ENCODE assay signal across 32 mouse cellular contexts in the genomic region with DNA sequence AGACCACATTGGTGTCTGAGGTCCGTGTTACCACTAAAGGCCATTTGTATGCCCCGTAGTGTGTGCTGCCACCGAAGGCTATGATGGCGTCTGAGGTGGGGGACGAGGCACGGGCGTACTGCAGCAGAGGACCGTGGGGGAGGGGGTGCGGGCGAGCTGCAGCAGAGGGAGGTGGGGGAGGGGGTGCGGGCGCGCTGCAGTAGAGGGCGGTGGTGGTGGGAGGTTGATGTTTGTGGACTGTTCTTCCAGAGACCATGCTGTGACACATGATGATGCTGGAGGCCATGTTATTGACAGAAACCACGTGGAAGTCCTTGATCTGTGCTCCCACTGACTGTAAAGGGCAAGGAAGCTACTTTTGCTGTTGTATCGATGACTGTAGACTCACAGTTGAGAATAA. TPM values are rescaled to one million over a fixed set of nuclear protein-coding genes. Genes with fewer than 3 reads are reported as not detected.
"Had no signal": no experiment of that assay in that cellular context is flagged by ENCODE, and none has a peak within 500 bp of the region (broad histone marks: within the 10 kb centered on the region; RNA-seq: fewer than 3 reads in every experiment).

No protein-coding gene starts in this region.

- H3K4me1 ChIP-seq: heart, embryonic 13.5 days; heart, embryonic 15.5 days; hindbrain, embryonic 12.5 days; intestine, embryonic 15.5 days had no signal

- H3K4me2 ChIP-seq: heart, embryonic 11.5 days; heart, embryonic 13.5 days; heart, embryonic 15.5 days; hindbrain, embryonic 12.5 days; hindbrain, embryonic 14.5 days; intestine, embryonic 15.5 days; limb, embryonic 12.5 days had no signal

- H3K9me3 ChIP-seq: heart, embryonic 13.5 days; heart, embryonic 15.5 days; hindbrain, embryonic 10.5 days; hindbrain, embryonic 12.5 days; intestine, embryonic 15.5 days; limb, embryonic 10.5 days; limb, embryonic 12.5 days had no signal

- H3K27me3 ChIP-seq: heart, embryonic 13.5 days; heart, embryonic 15.5 days; hindbrain, embryonic 12.5 days; intestine, embryonic 15.5 days; limb, embryonic 12.5 days had no signal

- H3K27ac ChIP-seq: gastrocnemius, adult 2 months; heart, embryonic 13.5 days; heart, embryonic 15.5 days; hindbrain, embryonic 10.5 days; hindbrain, embryonic 12.5 days; hindbrain, embryonic 14.5 days; intestine, embryonic 15.5 days; layer of hippocampus, adult 2 months; left cerebral cortex, adult 2 months; limb, embryonic 10.5 days; limb, embryonic 12.5 days had no signal

- DNase-seq: gastrocnemius, adult 2 months; gastrocnemius, postnatal 10 days; gastrocnemius, postnatal 25 days; heart, adult 18-20 months; heart, postnatal 14 days; heart, postnatal 4 days; kidney, adult 18-20 months; kidney, adult 8-10 months; kidney, postnatal 10 days; kidney, postnatal 25 days; kidney, postnatal 4 days had no signal

- H3K4me3 ChIP-seq: gastrocnemius, adult 2 months; heart, embryonic 13.5 days; heart, embryonic 15.5 days; hindbrain, embryonic 10.5 days; hindbrain, embryonic 12.5 days; intestine, embryonic 15.5 days; layer of hippocampus, adult 2 months; left cerebral cortex, adult 2 months; limb, embryonic 10.5 days; limb, embryonic 12.5 days had no signal

- H3K9ac ChIP-seq: heart, embryonic 13.5 days; heart, embryonic 15.5 days; hindbrain, embryonic 12.5 days; hindbrain, embryonic 14.5 days; intestine, embryonic 15.5 days; limb, embryonic 12.5 days had no signal

- ATAC-seq: hindbrain, embryonic 16.5 days; inflammation-experienced regulatory T-cells, adult 6 months; intestine, embryonic 15.5 days; intestine, postnatal 0 days had no signal

RNA-seq across cellular contexts. Expression of a gene that starts 43.1 kb away (rescaled TPM):
- total RNA-seq: gastrocnemius, postnatal 10 days; gastrocnemius, postnatal 25 days; gastrocnemius, postnatal 4 days; granulocyte monocyte progenitor cell, adult 5-6 weeks; heart, adult 18-20 months; heart, postnatal 14 days; heart, postnatal 4 days; layer of hippocampus, adult 2 months; layer of hippocampus, postnatal 10 days; left cerebral cortex, adult 2 months; left cerebral cortex, postnatal 36 days had no signal
- polyA plus RNA-seq: heart, embryonic 11.5 days; heart, embryonic 13.5 days; heart, embryonic 15.5 days; heart, postnatal 0 days; hindbrain, embryonic 10.5 days; hindbrain, embryonic 12.5 days; hindbrain, embryonic 14.5 days; hindbrain, embryonic 16.5 days; inflammation-experienced regulatory T-cells, adult 6 months; intestine, embryonic 15.5 days; intestine, postnatal 0 days; kidney, embryonic 14.5 days; kidney, embryonic 16.5 days; limb, embryonic 10.5 days; limb, embryonic 12.5 days had no signal
